Mouse (Mus musculus) olfactory bulb, adult 2 months (tissue): Measurements from ENCODE around the gene Ptprn2. TPM values are rescaled to one million over a fixed set of nuclear protein-coding genes. Genes with fewer than 3 reads are reported as not detected.

Source experiments
- H3K27ac ChIP-seq: fragments of 200-500 bp; 2 replicates; pipeline ENCODE4 v1.5.1; 2012; ENCODE audit warnings: low read depth, low read length; ENCODE audit not compliant: insufficient read depth
- H3K4me1 ChIP-seq: fragments of 200-500 bp; 2 replicates; pipeline ENCODE4 v1.6.1; 2012; ENCODE audit warnings: low read length; ENCODE audit not compliant: control insufficient read depth, insufficient read depth
- H3K4me3 ChIP-seq: fragments of 200-500 bp; 2 replicates; pipeline ENCODE4 v1.5.1; 2012; ENCODE audit warnings: mild to moderate bottlenecking, low read depth, low read length, moderate library complexity; ENCODE audit not compliant: insufficient read depth
- CTCF ChIP-seq: fragments of 200-500 bp; IDR thresholded peaks from 2 replicates; pipeline ENCODE4 v1.5.1; 2012; ENCODE audit warnings: low read depth, mild to moderate bottlenecking, low read length, moderate library complexity; ENCODE audit not compliant: insufficient read depth
- POLR2A ChIP-seq: fragments of 200-500 bp; IDR thresholded peaks from 2 replicates; pipeline ENCODE4 v1.6.1; 2012; ENCODE audit warnings: mild to moderate bottlenecking, low read depth, low read length, moderate library complexity; ENCODE audit not compliant: insufficient read depth
- WGBS: fragments of 180-500 bp; shearing (Covaris S2); methylation state at CpG from one replicate; pipeline ENCODE4 v1.1.7; 2018; 5-methylcytosine and 5-hydroxymethylcytosine counted together
- polyA plus RNA-seq: library from polyadenylated mRNA; stranded (reverse); fragments of >200 nt; gene quantifications from 2 replicates; pipeline ENCODE4 v1.2.4, GENCODE M21; 2012; ENCODE audit warnings: low replicate concordance; ENCODE audit not compliant: missing spikeins, insufficient read depth, insufficient read length

Ptprn2 gene
- polyA plus RNA-seq, 1 experiment = not detected

- H3K27ac ChIP-seq = no peak overlapping the region
- H3K4me1 ChIP-seq = peaks cover 11% of the 10 kb centered on the region
- WGBS = 84% methylated on average over 5 of the region's 5 CpGs
- TF ChIP-seq CTCF (no peak), POLR2A (no peak)
- H3K4me3 ChIP-seq = no peak overlapping the region
Observed at GRCm38 (mm10) chr12:116709535-116709934, 224.0 kb downstream of the Ptprn2 start.

- TF ChIP-seq CTCF (no peak), POLR2A (no peak)
- WGBS = 30% methylated on average over 3 of the region's 3 CpGs
- H3K4me3 ChIP-seq = no peak overlapping the region
- peaks cover 11% of the 10 kb centered on the region for H3K4me1 ChIP-seq
- H3K27ac ChIP-seq = no peak overlapping the region
Observed at GRCm38 (mm10) chr12:116710716-116711115, 225.2 kb downstream of the Ptprn2 start.

GRCm38 (mm10) chr12:116711133-116711532 lies 225.6 kb downstream of the Ptprn2 start:
- H3K27ac ChIP-seq = no peak overlapping the region

GRCm38 (mm10) chr12:116713096-116713495 lies 227.6 kb downstream of the Ptprn2 start:
- Histone ChIP-seq H3K27ac (no peak overlapping the region), H3K4me1 (peaks cover 11% of the 10 kb centered on the region), H3K4me3 (no peak overlapping the region)
- TF ChIP-seq POLR2A (no peak), CTCF (no peak)

More at GRCm38 (mm10) chr12:116711133-116711532, 225.6 kb downstream of the Ptprn2 start:
- no peak for TF ChIP-seq POLR2A
- TF ChIP-seq CTCF = no peak
- peaks cover 11% of the 10 kb centered on the region for H3K4me1 ChIP-seq
- 44% methylated on average over 6 of the region's 6 CpGs for WGBS
- H3K4me3 ChIP-seq = no peak overlapping the region

- 30% methylated on average over 2 of the region's 2 CpGs for WGBS
- TF ChIP-seq POLR2A (no peak), CTCF (no peak)
- no peaks in the 10 kb centered on the region for H3K4me1 ChIP-seq
- H3K27ac ChIP-seq = no peak overlapping the region
- H3K4me3 ChIP-seq = no peak overlapping the region
Observed at GRCm38 (mm10) chr12:116721062-116721461, 235.5 kb downstream of the Ptprn2 start.

- H3K27ac ChIP-seq = no peak overlapping the region
- H3K4me1 ChIP-seq = no peaks in the 10 kb centered on the region
- WGBS = 93% methylated on average over 5 of the region's 5 CpGs
- no peak overlapping the region for H3K4me3 ChIP-seq
- TF ChIP-seq POLR2A (no peak), CTCF (no peak)
Observed at GRCm38 (mm10) chr12:116740141-116740540, 254.6 kb downstream of the Ptprn2 start.

- no peak overlapping the region for H3K27ac ChIP-seq
- no peak overlapping the region for H3K4me3 ChIP-seq
- TF ChIP-seq CTCF (no peak), POLR2A (no peak)
- no peaks in the 10 kb centered on the region for H3K4me1 ChIP-seq
Observed at GRCm38 (mm10) chr12:116741300-116741699, 255.8 kb downstream of the Ptprn2 start.

- Histone ChIP-seq H3K4me3 (no peak overlapping the region), H3K27ac (no peak overlapping the region), H3K4me1 (no peaks in the 10 kb centered on the region)
- 81% methylated on average over 2 of the region's 2 CpGs for WGBS
- TF ChIP-seq CTCF (no peak), POLR2A (no peak)
Observed at GRCm38 (mm10) chr12:116746401-116746800, 260.9 kb downstream of the Ptprn2 start.

- no peak overlapping the region for H3K4me3 ChIP-seq
- TF ChIP-seq CTCF (no peak), POLR2A (no peak)
- no peak overlapping the region for H3K27ac ChIP-seq
- 77% methylated on average over 1 of the region's 1 CpGs for WGBS
- no peaks in the 10 kb centered on the region for H3K4me1 ChIP-seq
Observed at GRCm38 (mm10) chr12:116752784-116753183, 267.3 kb downstream of the Ptprn2 start.

- no peak overlapping the region for H3K4me3 ChIP-seq
- no peak overlapping the region for H3K27ac ChIP-seq
- TF ChIP-seq CTCF (no peak), POLR2A (no peak)
- H3K4me1 ChIP-seq = peaks cover 2% of the 10 kb centered on the region; the same call in 1 of the 2 replicates
Observed at GRCm38 (mm10) chr12:116763961-116764360, 278.4 kb downstream of the Ptprn2 start.
